In the genomic region with DNA sequence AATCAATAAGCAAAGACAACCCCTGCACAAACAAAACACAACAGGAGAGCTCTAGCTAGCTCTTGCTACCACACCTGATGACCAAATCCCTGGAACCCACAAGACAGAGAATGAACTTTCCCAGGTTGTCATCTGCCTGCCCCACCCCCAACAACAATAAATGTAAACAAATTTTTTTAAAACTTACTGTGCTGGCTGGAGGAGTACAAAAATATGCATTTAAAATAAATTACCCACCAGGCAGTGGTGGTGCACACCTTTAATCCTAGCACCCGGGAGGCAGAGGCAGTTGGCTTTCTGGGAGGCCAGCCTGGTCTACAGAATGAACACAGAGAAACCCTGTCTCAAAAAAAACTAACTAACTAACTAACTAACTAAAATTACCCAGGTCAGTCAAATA, we compare ENCODE assay signal across 33 mouse cellular contexts. TPM values are rescaled to one million over a fixed set of nuclear protein-coding genes. Genes with fewer than 3 reads are reported as not detected.
DNase-seq lines count a peak whose midpoint lies in the region; ATAC-seq and TF ChIP-seq lines count a peak whose summit lies in the region.
"Had no signal": no experiment of that assay in that cellular context is flagged by ENCODE, and none has a peak within 500 bp of the region (broad histone marks: within the 10 kb centered on the region; RNA-seq: fewer than 3 reads in every experiment).

No protein-coding gene starts in this region.

- peak overlapping the region; percentile 2; the same call in 1 of the 2 replicates for H3K9ac ChIP-seq in heart, embryonic 13.5 days
- peak overlapping the region; percentile 32; the same call in 1 of the 2 replicates for H3K9ac ChIP-seq in CH12.LX (ENCODE audit: insufficient read depth, low read depth)
- H3K9ac ChIP-seq in ES-Bruce4 (ENCODE audit: low read depth, poor library complexity, severe bottlenecking) = peak overlapping the region; percentile 9; the same call in 1 of the 2 replicates
- H3K9ac ChIP-seq in liver, embryonic 14.5 days (replicated peaks) = no peak overlapping the region
- H3K9ac ChIP-seq in hindbrain, embryonic 11.5 days (ENCODE audit: low read depth, low read length) = no peak overlapping the region
- H3K9ac ChIP-seq: hindbrain, embryonic 13.5 days; kidney, embryonic 15.5 days; limb, embryonic 13.5 days; lung, embryonic 14.5 days; midbrain, embryonic 13.5 days; neural tube, embryonic 13.5 days had no signal

- H3K36me3 ChIP-seq in heart, embryonic 13.5 days = peaks cover 15% of the 10 kb centered on the region
- H3K36me3 ChIP-seq in CH12.LX (replicated peaks in 1 of 2; ENCODE audit: control insufficient read depth in 1 of 2, insufficient read depth in 1 of 2, low read length in 1 of 2) (peaks cover 2 to 63% of the 10 kb centered on the region in 2 experiments), ES-Bruce4 (ENCODE audit: control insufficient read depth, insufficient read depth, low read length, poor library complexity, severe bottlenecking) (peaks cover 36% of the 10 kb centered on the region)
- peaks cover 20% of the 10 kb centered on the region for H3K36me3 ChIP-seq in liver, embryonic 14.5 days (replicated peaks; ENCODE audit: control insufficient read depth, insufficient read depth, low read depth)
- no peaks in the 10 kb centered on the region for H3K36me3 ChIP-seq in hindbrain, embryonic 11.5 days (ENCODE audit: control insufficient read depth, insufficient read depth, low read length)
- H3K36me3 ChIP-seq: neural tube, embryonic 13.5 days had no signal

- TF ChIP-seq POLR2A in CH12.LX (IDR thresholded peaks at IDR 0.05; ENCODE audit: low read depth, low read length) (no peak), ES-Bruce4 (IDR thresholded peaks at IDR 0.05; ENCODE audit: insufficient read depth, low read length) (no peak)

- 65% methylated on average over 1 of the region's 1 CpGs for WGBS in heart, embryonic 13.5 days
- 71% methylated on average over 1 of the region's 1 CpGs for WGBS in liver, embryonic 14.5 days (ENCODE audit: insufficient replicate concordance)
- WGBS in hindbrain, embryonic 11.5 days = 81% methylated on average over 1 of the region's 1 CpGs

- TF ChIP-seq CTCF in CH12.LX (conservative IDR thresholded peaks at IDR 0.05 in 1 of 2, IDR thresholded peaks at IDR 0.05 in 1 of 2; ENCODE audit: low read depth in 2 of 2, low read length in 2 of 2) = no peak
- no peak for TF ChIP-seq CTCF in ES-Bruce4 (IDR thresholded peaks at IDR 0.05; ENCODE audit: low read depth, low read length)
- TF ChIP-seq CTCF in liver, embryonic 14.5 days (IDR thresholded peaks at IDR 0.05; ENCODE audit: low read depth) = no peak

- H3K4me3 ChIP-seq in heart, embryonic 13.5 days = no peak overlapping the region
- H3K4me3 ChIP-seq in CH12.LX (replicated peaks in 1 of 3; ENCODE audit: low read depth in 2 of 3, low read length in 2 of 3, poor library complexity in 1 of 3) (no peak overlapping the region), ES-Bruce4 (ENCODE audit: low read depth, low read length) (no peak overlapping the region)
- peak overlapping the region in 1 of 2 experiments; percentile 8; a peak in 1 of 4 replicates for H3K4me3 ChIP-seq in liver, embryonic 14.5 days (ENCODE audit: insufficient read depth in 1 of 2, low read depth in 2 of 2, low read length in 2 of 2)
- no peak overlapping the region for H3K4me3 ChIP-seq in hindbrain, embryonic 11.5 days (ENCODE audit: low read depth, low read length)
- H3K4me3 ChIP-seq: forebrain, embryonic 10.5 days; heart, embryonic 10.5 days; hindbrain, embryonic 13.5 days; kidney, embryonic 15.5 days; limb, embryonic 13.5 days; midbrain, embryonic 13.5 days; neural tube, embryonic 13.5 days had no signal

- TF ChIP-seq EP300 in CH12.LX (IDR thresholded peaks at IDR 0.05; ENCODE audit: low read length) (no peak), ES-Bruce4 (IDR thresholded peaks at IDR 0.05; ENCODE audit: insufficient read depth, low read depth, low read length) (no peak)
- TF ChIP-seq EP300 in liver, embryonic 14.5 days (IDR thresholded peaks at IDR 0.05; ENCODE audit: low read depth) = no peak

- no peak for ATAC-seq in heart, embryonic 13.5 days (ENCODE audit: extremely low read depth, insufficient number of reproducible peaks, low FRiP score, low TSS enrichment)
- ATAC-seq in liver, embryonic 14.5 days (ENCODE audit: insufficient read depth) = no peak
- no peak for ATAC-seq in CD4-positive, CD25-positive, alpha-beta regulatory T cell, adult 4 months
- ATAC-seq in hindbrain, embryonic 11.5 days (ENCODE audit: low FRiP score) = no peak
- ATAC-seq: inflammation-experienced regulatory T-cells, adult 6 months; midbrain, embryonic 13.5 days had no signal

- dilution Hi-C loops in CH12.LX (cut with MboI; ENCODE audit: extremely low pct_ligation_motif_present, extremely low pct_unique_long_range_greater_than_20kb, low sequenced_read_pairs) = no loop called here

- H3K4me1 ChIP-seq in heart, embryonic 13.5 days = peaks cover 76% of the 10 kb centered on the region
- H3K4me1 ChIP-seq in CH12.LX (ENCODE audit: control insufficient read depth in 1 of 2, insufficient read depth in 2 of 2) (peaks cover 13 to 80% of the 10 kb centered on the region in 2 experiments; a peak in 3 of 4 replicates), ES-Bruce4 (ENCODE audit: control insufficient read depth, insufficient read depth, low read length) (no peaks in the 10 kb centered on the region)
- H3K4me1 ChIP-seq in liver, embryonic 14.5 days (replicated peaks; ENCODE audit: control insufficient read depth in 2 of 2, insufficient read depth in 2 of 2, low read length in 1 of 2) = peaks cover 51 to 55% of the 10 kb centered on the region in 2 experiments
- no peaks in the 10 kb centered on the region for H3K4me1 ChIP-seq in hindbrain, embryonic 11.5 days (replicated peaks; ENCODE audit: control insufficient read depth, insufficient read depth, low read length)

- no peak for DNase-seq in heart, postnatal 25 days (ENCODE audit: low spot score)
- DNase-seq in CH12.LX (ENCODE audit: extremely low read depth) = no peak
- no peak for DNase-seq in liver, embryonic 14.5 days (ENCODE audit: low read depth in 3 of 3, low spot score in 3 of 3)
- DNase-seq in kidney, adult 9 months = no peak
- DNase-seq in hindbrain, embryonic 11.5 days (ENCODE audit: low spot score) = no peak
- DNase-seq: adrenal gland, postnatal 25 days; B cell, adult 2 months; cerebellum, adult 11 months; cerebellum, postnatal 10 days; heart, postnatal 14 days; layer of hippocampus, adult 9-11 months; lung, embryonic 14.5 days; retina, postnatal 1 day; right cerebral cortex, postnatal 25 days; spleen, adult 18-20 months; thymus, postnatal 14 days had no signal

- H3K27me3 ChIP-seq in heart, embryonic 13.5 days (replicated peaks) = no peaks in the 10 kb centered on the region
- H3K27me3 ChIP-seq in CH12.LX (replicated peaks) = no peaks in the 10 kb centered on the region
- no peaks in the 10 kb centered on the region for H3K27me3 ChIP-seq in ES-Bruce4 (ENCODE audit: control insufficient read depth, insufficient read depth, low read length, poor library complexity, severe bottlenecking)
- no peaks in the 10 kb centered on the region for H3K27me3 ChIP-seq in liver, embryonic 14.5 days (ENCODE audit: control insufficient read depth, insufficient read depth, low read length)
- no peaks in the 10 kb centered on the region for H3K27me3 ChIP-seq in hindbrain, embryonic 11.5 days (ENCODE audit: control insufficient read depth, insufficient read depth, low read length)
- H3K27me3 ChIP-seq: hindbrain, embryonic 13.5 days; kidney, embryonic 15.5 days; limb, embryonic 13.5 days; midbrain, embryonic 13.5 days; neural tube, embryonic 13.5 days had no signal

- TF ChIP-seq RAD21 in CH12.LX (IDR thresholded peaks at IDR 0.05; ENCODE audit: low read depth, low read length) = no peak

- in situ Hi-C loops in CH12.LX (cut with MboI; ENCODE audit: low pct_ligation_motif_present, low pct_unique_long_range_greater_than_20kb, low sequenced_read_pairs) = no loop called here

- intact Hi-C loops in heart, postnatal 25 days (cut with DNase I) = no loop called here

- no peak overlapping the region for H3K27ac ChIP-seq in heart, embryonic 13.5 days (replicated peaks)
- H3K27ac ChIP-seq in CH12.LX (ENCODE audit: insufficient read depth, low read depth) (no peak overlapping the region), ES-Bruce4 (ENCODE audit: insufficient read depth, low read length) (no peak overlapping the region)
- no peak overlapping the region; the same call in 1 of the 2 replicates for H3K27ac ChIP-seq in liver, embryonic 14.5 days
- H3K27ac ChIP-seq in hindbrain, embryonic 11.5 days (ENCODE audit: low read depth, low read length) = no peak overlapping the region
- H3K27ac ChIP-seq: forebrain, embryonic 10.5 days; heart, embryonic 10.5 days; hindbrain, embryonic 13.5 days; kidney, embryonic 15.5 days; limb, embryonic 13.5 days; neural tube, embryonic 13.5 days had no signal

- H3K9me3 ChIP-seq in heart, embryonic 13.5 days = no peaks in the 10 kb centered on the region
- H3K9me3 ChIP-seq in CH12.LX (replicated peaks; ENCODE audit: low read length) (no peaks in the 10 kb centered on the region), ES-Bruce4 (replicated peaks; ENCODE audit: control insufficient read depth, insufficient read depth, low read length, poor library complexity, severe bottlenecking) (no peaks in the 10 kb centered on the region)
- H3K9me3 ChIP-seq in liver, embryonic 14.5 days (ENCODE audit: control insufficient read depth, low read length) = no peaks in the 10 kb centered on the region
- H3K9me3 ChIP-seq in hindbrain, embryonic 11.5 days (ENCODE audit: control insufficient read depth, low read length) = no peaks in the 10 kb centered on the region
- H3K9me3 ChIP-seq: forebrain, embryonic 10.5 days; heart, embryonic 10.5 days; hindbrain, embryonic 13.5 days; kidney, embryonic 15.5 days; limb, embryonic 13.5 days; midbrain, embryonic 13.5 days; neural tube, embryonic 13.5 days had no signal

- H3K4me2 ChIP-seq in heart, embryonic 13.5 days = peak overlapping the region; percentile 26
- peak overlapping the region; percentile 96 for H3K4me2 ChIP-seq in CH12.LX (ENCODE audit: insufficient read depth, low read depth, poor library complexity, severe bottlenecking)
- peak overlapping the region; percentile 85 for H3K4me2 ChIP-seq in liver, embryonic 14.5 days (ENCODE audit: low read depth)
- no peak overlapping the region for H3K4me2 ChIP-seq in hindbrain, embryonic 11.5 days (replicated peaks; ENCODE audit: low read depth, low read length)
- H3K4me2 ChIP-seq: kidney, embryonic 15.5 days; limb, embryonic 13.5 days; midbrain, embryonic 13.5 days had no signal

- peaks cover 97% of the 10 kb centered on the region for H3K79me2 ChIP-seq in CH12.LX (replicated peaks; ENCODE audit: control insufficient read depth, extremely low read depth, insufficient read depth, poor library complexity, severe bottlenecking)

RNA-seq across cellular contexts. Expression of gene Luc7l3, which starts 4.8 kb away (rescaled TPM):
- polyA plus RNA-seq in heart, embryonic 13.5 days (2015; fragmentation: Nextera tagmentation; extraction: Ambion mirVana) = 68.5 and 70.2 TPM in 2 replicates
- 10 to 100 TPM; 31.4 to 37.7 TPM for total RNA-seq in heart, postnatal 25 days (2021)
- 57.7 and 82.3 TPM in 2 replicates for total RNA-seq in CH12.LX (2012; rRNA removed)
- total RNA-seq in CH12.LX (2014; rRNA removed) = 69.8 and 82.2 TPM in 2 replicates
- 246 and 318 TPM in 2 replicates for polyA plus RNA-seq in CH12.LX (2012; ENCODE audit: insufficient read length, low read depth)
- 182 and 223 TPM in 2 replicates for polyA plus RNA-seq in ES-Bruce4 (2011; ENCODE audit: insufficient read depth, insufficient read length, low read depth, missing spikeins)
- 20.6 and 39.1 TPM in 2 replicates for polyA plus RNA-seq in liver, embryonic 14.5 days (2012; rRNA removed)
- 33.7 and 38.7 TPM in 2 replicates for polyA plus RNA-seq in liver, embryonic 14.5 days (2014; fragmentation: Nextera tagmentation; extraction: Ambion mirVana)
- 100 to 1,000 TPM; 153 to 164 TPM for polyA plus RNA-seq in CD4-positive, CD25-positive, alpha-beta regulatory T cell, adult 4 months (2017; shearing (Covaris generic))
- 118 and 125 TPM in 2 replicates for polyA plus RNA-seq in hindbrain, embryonic 11.5 days (2014; fragmentation: Nextera tagmentation; extraction: Ambion mirVana)

RNA-seq across cellular contexts. Expression of gene Ankrd40, which starts 10.8 kb away (rescaled TPM):
- 14.6 and 19.5 TPM in 2 replicates for polyA plus RNA-seq in heart, embryonic 13.5 days (2015; fragmentation: Nextera tagmentation; extraction: Ambion mirVana)
- total RNA-seq in heart, postnatal 25 days (2021) = 100 to 1,000 TPM; 263 to 280 TPM
- total RNA-seq in CH12.LX (2012; rRNA removed) (55.7 and 56.0 TPM in 2 replicates), CH12.LX (2014; rRNA removed) (62.0 and 64.5 TPM in 2 replicates)
- polyA plus RNA-seq in CH12.LX (2012; ENCODE audit: insufficient read length, low read depth) (97.4 and 98.8 TPM in 2 replicates), ES-Bruce4 (2011; ENCODE audit: insufficient read depth, insufficient read length, low read depth, missing spikeins) (51.7 and 66.3 TPM in 2 replicates)
- 11.7 and 12.6 TPM in 2 replicates for polyA plus RNA-seq in liver, embryonic 14.5 days (2012; rRNA removed)
- 5.1 and 5.5 TPM in 2 replicates for polyA plus RNA-seq in liver, embryonic 14.5 days (2014; fragmentation: Nextera tagmentation; extraction: Ambion mirVana)
- 10 to 100 TPM; 14.1 to 14.8 TPM for polyA plus RNA-seq in CD4-positive, CD25-positive, alpha-beta regulatory T cell, adult 4 months (2017; shearing (Covaris generic))
- 16.3 and 21.7 TPM in 2 replicates for polyA plus RNA-seq in hindbrain, embryonic 11.5 days (2014; fragmentation: Nextera tagmentation; extraction: Ambion mirVana)

RNA-seq across cellular contexts. Expression of gene Gm21885, which starts 35.3 kb away (rescaled TPM):
- 0.20 TPM in 1 of 2 replicates, not detected in the other for polyA plus RNA-seq in heart, embryonic 13.5 days (2015; fragmentation: Nextera tagmentation; extraction: Ambion mirVana)
- not detected for total RNA-seq in heart, postnatal 25 days (2021)
- total RNA-seq in CH12.LX (2012; rRNA removed) (0.21 and 0.55 TPM in 2 replicates), CH12.LX (2014; rRNA removed) (not detected in 2 replicates)
- polyA plus RNA-seq in CH12.LX (2012; ENCODE audit: insufficient read length, low read depth) (0.30 and 0.33 TPM in 2 replicates), ES-Bruce4 (2011; ENCODE audit: insufficient read depth, insufficient read length, low read depth, missing spikeins) (not detected in 2 replicates)
- polyA plus RNA-seq in liver, embryonic 14.5 days (2012; rRNA removed) = not detected in 2 replicates
- 0.32 TPM in 1 of 2 replicates, not detected in the other for polyA plus RNA-seq in liver, embryonic 14.5 days (2014; fragmentation: Nextera tagmentation; extraction: Ambion mirVana)
- polyA plus RNA-seq in CD4-positive, CD25-positive, alpha-beta regulatory T cell, adult 4 months (2017; shearing (Covaris generic)) = 1 to 10 TPM in 1 of 2 experiments, not detected in 1; 1.3 TPM
- 0.68 TPM in 1 of 2 replicates, not detected in the other for polyA plus RNA-seq in hindbrain, embryonic 11.5 days (2014; fragmentation: Nextera tagmentation; extraction: Ambion mirVana)
- total RNA-seq: adrenal gland, postnatal 25 days; gastrocnemius, postnatal 4 days; heart, postnatal 14 days; left cerebral cortex, adult 18-20 months; left cerebral cortex, postnatal 25 days; megakaryocyte progenitor cell, adult 5-6 weeks had no signal
- polyA plus RNA-seq: embryonic facial prominence, embryonic 11.5 days; forebrain, embryonic 10.5 days; kidney, embryonic 15.5 days; midbrain, embryonic 13.5 days; testis, adult 2 months had no signal

Comparison
In these comparisons a context has a peak if more than half of its experiments do, and no peak if none do; other contexts are left out.
1. H3K9ac ChIP-seq: peak in heart, embryonic 13.5 days (single experiment), CH12.LX (single experiment) and ES-Bruce4 (single experiment); none in liver, embryonic 14.5 days (single experiment) and hindbrain, embryonic 11.5 days (single experiment).